Mouse (Mus musculus): Measurements from ENCODE around the gene Tpm1.

Gene Tpm1

GRCm38 (mm10) chr9:67049086-67049824 is at the start of gene Tpm1:
Tpm1 (minus strand) TSS chr9:67049406.
- no peak for DNase-seq (ENCODE audit: low spot score)

GRCm38 (mm10) chr9:67094371-67094770 is 45.2 kb upstream of the Tpm1 start:
- no peak for DNase-seq (ENCODE audit: low spot score)

- no peak for DNase-seq (ENCODE audit: low spot score)
These were observed 43.0 kb upstream of the Tpm1 start for GRCm38 (mm10) chr9:67092210-67092609.

GRCm38 (mm10) chr9:67091598-67091997 is 42.4 kb upstream of the Tpm1 start:
- DNase-seq (ENCODE audit: low spot score): no peak

GRCm38 (mm10) chr9:67091151-67091550 is 41.9 kb upstream of the Tpm1 start:
- no peak for DNase-seq (ENCODE audit: low spot score)

GRCm38 (mm10) chr9:67090633-67091045 is 41.4 kb upstream of the Tpm1 start:
- no peak for DNase-seq (ENCODE audit: low spot score)

GRCm38 (mm10) chr9:67089167-67089566 is 40.0 kb upstream of the Tpm1 start:
- no peak for DNase-seq (ENCODE audit: low spot score)

GRCm38 (mm10) chr9:67083801-67084200 is 34.6 kb upstream of the Tpm1 start:
- no peak for DNase-seq (ENCODE audit: low spot score)

- no peak for DNase-seq (ENCODE audit: low spot score)
These were observed 32.5 kb upstream of the Tpm1 start for GRCm38 (mm10) chr9:67081688-67082087.

- DNase-seq (ENCODE audit: low spot score): no peak
These were observed 28.6 kb upstream of the Tpm1 start for GRCm38 (mm10) chr9:67077658-67078319.

GRCm38 (mm10) chr9:67077266-67077657 is 28.1 kb upstream of the Tpm1 start:
- DNase-seq (ENCODE audit: low spot score): no peak

- no peak for DNase-seq (ENCODE audit: low spot score)
These were observed 23.0 kb upstream of the Tpm1 start for GRCm38 (mm10) chr9:67072182-67072581.

- no peak for DNase-seq (ENCODE audit: low spot score)
These were observed 22.4 kb upstream of the Tpm1 start for GRCm38 (mm10) chr9:67071596-67071995.

- no peak for DNase-seq (ENCODE audit: low spot score)
These were observed 21.9 kb upstream of the Tpm1 start for GRCm38 (mm10) chr9:67071103-67071502.

GRCm38 (mm10) chr9:67066616-67067015 is 17.4 kb upstream of the Tpm1 start:
- no peak for DNase-seq (ENCODE audit: low spot score)

- DNase-seq (ENCODE audit: low spot score): no peak
These were observed 10.5 kb upstream of the Tpm1 start for GRCm38 (mm10) chr9:67059714-67060113.

- DNase-seq (ENCODE audit: low spot score): no peak
These were observed 9.2 kb upstream of the Tpm1 start for GRCm38 (mm10) chr9:67058366-67058765.

- DNase-seq (ENCODE audit: low spot score): no peak
These were observed 1.6 kb upstream of the Tpm1 start for GRCm38 (mm10) chr9:67050736-67051337.

- DNase-seq (ENCODE audit: low spot score): no peak
These were observed 630 bp upstream of the Tpm1 start for GRCm38 (mm10) chr9:67049836-67050235.

GRCm38 (mm10) chr9:67048483-67049085 is 622 bp downstream of the Tpm1 start:
- no peak for DNase-seq (ENCODE audit: low spot score)

- DNase-seq (ENCODE audit: low spot score): no peak
These were observed 1.4 kb downstream of the Tpm1 start for GRCm38 (mm10) chr9:67047606-67048482.

All from spleen, adult 12 weeks (tissue).